Comparison of ENCODE assay signal across 16 mouse cellular contexts in genomic region chr10:60590241-60590640, GRCm38 (mm10).
"Had no signal": no experiment of that assay in that cellular context is flagged by ENCODE, and none has a peak within 500 bp of the region (broad histone marks: within the 10 kb centered on the region; RNA-seq: fewer than 3 reads in every experiment).

No protein-coding gene starts in this region.

- H3K27me3 ChIP-seq: liver, embryonic 13.5 days had no signal

- H3K36me3 ChIP-seq: liver, embryonic 13.5 days; neural tube, embryonic 13.5 days had no signal

- H3K9me3 ChIP-seq: liver, embryonic 13.5 days; neural tube, embryonic 13.5 days had no signal

- ATAC-seq: intestine, postnatal 0 days had no signal

- H3K27ac ChIP-seq: liver, embryonic 13.5 days; neural tube, embryonic 13.5 days; stomach, postnatal 0 days had no signal

- H3K4me2 ChIP-seq: liver, embryonic 13.5 days; midbrain, embryonic 11.5 days; neural tube, embryonic 13.5 days had no signal

- H3K9ac ChIP-seq: liver, embryonic 13.5 days; neural tube, embryonic 13.5 days had no signal

- H3K4me1 ChIP-seq: liver, embryonic 13.5 days had no signal

- H3K4me3 ChIP-seq: liver, embryonic 13.5 days; neural tube, embryonic 13.5 days had no signal

- DNase-seq: kidney, adult 8-10 months; kidney, postnatal 4 days; left cerebral cortex, postnatal 4 days; liver, embryonic 13.5 days; lung, adult 2 months; lung, postnatal 14 days; lung, postnatal 4 days; midbrain, embryonic 14.5 days; right cerebral cortex, postnatal 4 days; thymus, adult 2 months; thymus, postnatal 14 days; thymus, postnatal 4 days had no signal
